Mouse (Mus musculus) natural killer cell, adult 2 months (primary cell): ENCODE results near the gene Erc2.

Experiments
- DNase-seq, 2 experiments: peaks; one replicate each; pipeline ENCODE4 v3.0.0; 2022; ENCODE audit warnings: low spot score in 2 of 2

Erc2 gene

DNA sequence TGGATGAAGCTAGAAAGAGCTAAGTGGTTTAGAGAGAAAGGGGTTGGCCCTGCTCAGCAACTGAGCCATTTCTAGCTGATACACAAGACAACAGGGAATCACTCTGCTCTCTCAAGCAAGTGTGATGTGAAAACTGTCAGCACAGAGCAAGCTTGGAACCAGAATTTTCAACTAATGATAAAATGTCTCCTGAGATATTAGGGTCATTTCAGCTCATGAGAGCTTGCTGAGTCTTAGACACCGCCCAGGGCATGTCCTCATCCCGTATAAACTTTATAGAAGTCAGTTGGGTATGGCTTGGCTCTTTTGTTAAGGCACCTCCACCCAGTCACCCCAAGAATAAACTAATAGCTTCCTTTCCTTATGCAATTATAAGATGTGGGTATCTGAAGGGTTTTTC lies 666.0 kb downstream of the Erc2 start:
- DNase-seq: no peak

DNA sequence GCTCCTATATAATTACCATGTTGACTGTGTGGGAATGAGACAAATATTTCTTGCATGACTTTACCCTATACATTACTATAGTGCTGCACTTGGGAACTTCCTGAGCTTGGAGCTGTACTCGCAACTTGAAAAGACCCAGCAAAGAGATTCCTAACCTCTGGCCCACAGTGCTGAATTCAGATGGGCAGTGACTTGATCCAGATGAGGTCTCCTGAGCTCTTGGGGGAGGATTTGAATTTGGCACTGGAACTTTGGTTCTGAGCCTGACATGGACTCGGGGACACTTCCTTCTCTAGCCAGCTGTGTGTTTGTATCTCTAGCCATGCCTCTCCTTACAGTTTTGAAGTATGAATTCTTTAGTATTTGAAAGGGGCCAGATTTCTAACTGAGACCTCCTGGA lies 666.7 kb downstream of the Erc2 start:
- DNase-seq: no peak

DNA sequence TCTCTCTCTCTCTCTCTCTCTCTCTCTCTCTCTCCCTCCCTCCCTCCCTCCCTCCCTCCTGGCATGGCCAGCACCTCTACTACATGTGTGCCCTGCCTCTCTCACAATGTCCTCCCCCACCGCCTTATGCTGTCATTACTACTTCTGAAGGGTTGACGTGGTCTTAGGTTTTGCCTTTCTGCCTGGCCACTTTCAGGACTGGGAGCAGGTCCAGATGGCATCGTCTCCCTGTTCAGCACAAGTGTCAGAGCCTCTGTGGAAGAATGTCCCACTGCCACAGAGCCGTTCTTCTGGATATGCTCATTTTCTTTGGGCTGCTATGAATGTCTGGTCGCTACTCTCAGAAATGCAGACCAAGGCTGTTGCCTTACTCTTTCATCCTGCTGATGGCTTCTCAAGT lies 671.7 kb downstream of the Erc2 start:
- DNase-seq: no peak

DNA sequence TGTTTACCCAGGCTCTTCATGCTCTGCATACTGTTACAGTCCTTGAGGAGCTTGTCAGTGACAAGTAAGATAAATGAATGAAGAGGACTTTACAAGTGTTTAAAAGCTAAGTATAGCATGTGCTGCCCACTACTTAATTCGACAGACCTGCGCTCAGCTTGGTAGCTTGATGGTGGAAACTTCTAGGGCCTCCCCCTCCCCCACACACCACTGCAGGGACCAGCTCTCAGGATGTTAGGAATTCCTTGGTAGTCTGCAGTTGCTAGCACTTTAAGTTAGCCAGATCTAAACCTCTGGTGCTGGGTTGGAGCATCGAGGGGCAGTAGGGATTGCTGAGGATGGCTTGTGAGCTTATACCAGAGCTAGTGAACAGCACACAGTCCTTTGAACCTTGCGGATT lies 672.9 kb downstream of the Erc2 start:
- no peak for DNase-seq

DNA sequence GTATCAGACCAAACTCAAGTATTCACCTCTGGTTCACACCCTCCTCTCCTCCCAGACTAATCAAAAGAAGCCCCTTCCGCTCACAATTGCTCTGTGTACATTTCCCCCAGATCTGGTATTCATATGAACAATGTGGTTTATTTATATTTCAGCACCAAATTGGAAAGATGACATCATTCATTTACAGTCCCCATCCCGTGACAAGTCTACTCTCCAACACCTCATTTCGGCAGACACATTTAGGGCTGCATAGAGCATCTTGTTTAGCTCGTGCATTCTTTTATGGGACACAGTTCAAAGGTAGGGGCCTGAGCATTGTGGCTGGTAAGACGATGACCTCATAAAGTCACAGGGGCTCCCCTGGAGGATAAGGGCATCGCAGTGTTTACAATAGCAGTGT lies 677.9 kb downstream of the Erc2 start:
- no peak for DNase-seq

DNA sequence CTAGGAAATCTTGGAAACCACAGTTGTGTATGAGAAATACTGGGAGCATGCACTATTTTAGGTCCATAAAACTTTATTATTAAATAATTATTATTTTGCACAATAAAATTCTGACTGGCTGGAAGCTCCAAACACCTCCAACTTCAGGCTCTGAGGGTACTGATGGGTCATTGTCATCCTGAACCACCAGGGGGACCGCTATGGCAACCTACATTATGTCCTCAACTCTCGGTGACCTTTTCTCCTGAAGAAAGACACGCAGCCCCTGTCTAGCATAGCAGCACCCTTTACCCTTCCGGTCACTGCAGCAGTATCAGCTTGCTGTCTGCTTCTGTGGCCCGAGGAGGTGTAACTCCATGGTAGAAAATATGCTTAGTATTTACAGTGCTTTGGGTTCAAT lies 679.0 kb downstream of the Erc2 start:
- DNase-seq: no peak

DNA sequence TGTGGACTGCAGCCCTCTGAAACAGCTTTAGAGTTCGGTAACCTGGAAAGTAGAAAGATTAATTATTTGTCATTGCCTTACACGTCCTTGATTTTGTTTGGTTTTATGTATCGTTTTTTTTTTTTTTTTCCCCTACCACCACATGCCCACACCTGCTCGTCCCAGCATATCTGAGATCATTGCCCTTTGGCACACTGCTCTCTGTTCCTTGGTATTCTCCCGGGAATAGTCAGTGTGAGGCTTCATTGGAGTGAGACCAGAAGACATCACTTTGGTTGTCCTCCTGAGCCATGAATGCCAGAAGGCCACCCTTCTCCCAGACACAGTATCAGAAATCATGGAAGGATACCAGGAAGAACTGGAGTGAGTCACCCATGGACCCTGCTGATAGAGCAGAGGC lies 681.9 kb downstream of the Erc2 start:
- no peak for DNase-seq

DNA sequence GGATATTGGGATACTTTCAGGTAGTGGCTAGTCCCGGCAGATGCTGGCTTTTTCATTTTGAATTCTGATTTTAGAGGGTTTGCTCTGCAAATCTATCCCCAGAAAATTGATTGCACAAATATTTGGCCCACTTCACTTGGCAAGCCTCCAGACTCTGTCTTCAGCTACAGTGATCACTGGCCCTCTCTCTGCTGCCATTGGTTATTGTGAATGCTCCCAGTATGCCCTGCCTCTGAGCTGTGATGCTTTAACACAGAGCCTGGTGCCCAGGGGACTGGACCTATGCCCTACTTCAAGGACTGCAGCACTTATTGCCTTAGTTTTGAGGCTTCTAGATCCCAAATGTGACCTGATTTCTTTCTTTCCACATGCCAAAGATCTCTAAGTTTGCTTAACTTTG lies 686.4 kb downstream of the Erc2 start:
- DNase-seq: no peak

DNA sequence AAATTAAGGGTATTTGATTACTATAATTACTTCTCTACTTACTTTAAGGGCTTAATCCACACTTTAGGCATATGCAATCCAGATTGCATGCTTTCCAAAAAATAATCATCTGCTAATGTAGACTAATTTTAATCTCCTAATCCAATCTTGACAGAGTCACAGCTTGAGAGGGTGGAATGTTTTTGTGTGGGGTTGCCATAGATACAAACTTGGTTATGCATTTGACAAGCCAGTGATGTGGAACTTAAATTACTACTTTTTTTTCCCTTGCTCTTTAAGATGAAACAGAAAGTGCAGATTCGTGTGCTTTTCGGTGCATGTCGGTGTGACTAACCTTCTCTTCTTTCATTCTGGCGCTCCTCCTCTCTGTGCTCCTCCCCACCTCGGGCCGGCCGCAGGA lies 694.6 kb downstream of the Erc2 start:
- DNase-seq: no peak

DNA sequence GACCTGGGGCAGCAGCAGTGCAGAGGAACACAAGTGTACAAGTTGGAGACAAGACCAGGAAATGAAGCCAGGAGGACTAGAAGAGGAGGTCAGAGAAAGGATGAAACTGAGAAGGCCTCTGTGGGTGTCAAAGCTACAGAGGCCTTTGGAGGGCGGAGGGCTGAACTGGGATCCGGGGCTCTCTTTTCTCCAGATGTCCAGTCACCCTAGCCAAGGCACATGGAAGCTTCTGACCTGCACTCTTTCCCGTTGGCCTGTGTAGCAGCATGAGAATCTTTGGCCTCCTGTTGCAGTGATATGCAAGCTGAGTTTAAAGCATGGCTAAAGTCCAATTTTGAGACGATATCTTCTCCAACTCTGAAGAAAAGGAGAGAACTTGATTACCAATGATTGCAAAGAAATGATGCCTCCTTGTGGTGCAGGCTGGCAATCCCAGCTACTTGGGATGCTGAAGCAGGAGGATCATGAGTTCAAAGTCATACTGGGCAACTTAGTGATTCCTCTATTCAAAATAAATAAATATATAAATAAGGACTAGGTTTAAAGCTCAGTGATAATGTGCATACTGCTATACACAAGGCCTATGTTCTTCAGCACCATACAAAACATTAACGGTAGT lies 699.8 kb downstream of the Erc2 start:
- no peak for DNase-seq

DNA sequence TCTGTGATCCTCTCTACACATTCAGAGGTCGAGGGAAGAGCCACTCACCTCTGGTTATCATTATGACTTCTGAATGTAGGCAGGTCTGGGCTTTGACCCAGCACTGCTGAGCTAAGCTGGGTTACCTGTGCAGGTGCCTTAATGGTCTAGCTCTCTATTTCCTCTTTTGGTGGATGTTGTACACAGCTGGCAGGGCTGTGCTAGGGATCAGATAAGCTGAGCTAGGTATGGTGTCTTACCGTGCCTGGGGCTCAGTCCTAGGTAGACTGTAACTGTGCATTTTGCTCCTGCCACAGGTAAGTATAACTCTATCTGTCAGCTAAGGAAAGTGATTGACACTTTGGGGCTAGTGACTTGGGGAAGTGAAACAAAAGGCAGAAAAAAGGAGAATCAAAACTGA lies 701.0 kb downstream of the Erc2 start:
- no peak for DNase-seq

DNA sequence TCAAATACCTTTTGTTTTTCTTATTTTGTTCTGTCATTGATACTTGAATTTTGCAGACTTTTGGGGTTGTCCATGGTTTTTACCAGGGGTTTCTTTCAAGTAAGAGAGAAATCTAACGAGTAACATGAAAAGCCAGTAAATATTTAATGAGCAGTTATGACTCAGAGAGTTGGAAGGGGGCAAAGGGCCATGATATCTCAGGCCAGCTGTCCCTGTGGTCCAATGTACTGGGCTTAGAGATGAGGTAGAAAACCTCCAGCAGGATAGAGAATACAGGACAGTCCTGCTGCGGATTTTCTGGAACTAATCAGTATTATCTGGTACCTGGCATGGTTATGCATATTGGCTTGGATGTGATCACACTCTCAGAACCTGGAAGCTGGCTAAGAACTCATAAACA lies 701.5 kb downstream of the Erc2 start:
- DNase-seq: no peak

DNA sequence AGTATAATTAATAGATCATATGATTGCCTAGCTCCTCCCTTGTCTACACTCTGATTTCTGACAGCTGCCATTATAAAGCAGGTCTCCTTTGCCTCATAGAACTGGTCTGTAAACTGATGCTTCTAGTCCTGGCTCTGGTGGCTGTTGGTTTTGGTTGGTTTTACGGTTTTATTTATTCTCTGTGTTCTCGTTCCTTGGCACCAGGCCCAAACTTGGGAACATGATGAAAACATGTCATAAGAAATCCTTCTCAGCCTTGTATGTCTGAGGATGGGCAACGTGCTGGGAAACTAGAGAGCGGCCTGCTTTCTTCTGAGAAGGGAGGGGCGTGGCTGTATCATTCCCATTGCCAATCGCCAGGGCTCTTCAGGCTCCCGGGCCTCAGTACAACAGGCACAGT lies 704.2 kb downstream of the Erc2 start:
- DNase-seq: no peak

DNA sequence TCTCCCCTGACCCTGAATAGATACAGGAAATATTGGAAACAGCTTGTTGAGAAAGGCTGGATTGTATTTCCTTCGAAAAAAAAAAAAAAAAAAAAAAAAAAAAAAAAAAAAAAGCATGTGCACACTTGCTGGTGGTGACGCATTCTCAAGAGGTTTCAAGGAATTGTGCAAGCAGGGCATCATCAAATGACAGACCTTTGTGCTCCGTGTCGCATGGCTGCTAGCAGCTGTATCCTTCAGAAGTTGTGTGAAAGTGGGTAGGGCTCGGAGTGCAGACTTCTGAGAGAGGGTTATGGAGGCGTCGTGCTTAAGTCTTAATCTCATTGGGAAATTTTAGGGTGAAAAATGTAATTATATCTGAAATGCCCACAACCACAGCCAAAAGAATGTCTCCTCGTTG lies 706.3 kb downstream of the Erc2 start:
- DNase-seq: no peak

DNA sequence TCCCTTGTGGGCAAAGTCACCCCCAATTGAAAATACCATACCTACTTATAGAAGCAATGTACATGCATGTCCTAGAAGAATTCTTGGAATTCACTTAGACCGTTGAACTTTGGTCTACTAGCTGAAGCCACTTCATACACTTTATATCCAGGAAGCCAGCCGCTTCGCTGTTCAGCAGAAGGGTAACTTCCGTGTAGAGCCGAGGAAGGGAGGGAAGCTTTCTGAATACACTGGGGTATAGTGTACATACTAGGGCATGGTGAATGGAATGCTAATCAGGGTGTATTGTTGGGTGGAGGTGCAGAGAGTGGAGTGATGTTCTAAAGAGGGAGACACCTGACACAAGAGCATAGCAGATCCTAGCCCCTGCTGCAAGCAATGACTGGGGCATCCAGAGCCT lies 708.9 kb downstream of the Erc2 start:
- no peak for DNase-seq

DNA sequence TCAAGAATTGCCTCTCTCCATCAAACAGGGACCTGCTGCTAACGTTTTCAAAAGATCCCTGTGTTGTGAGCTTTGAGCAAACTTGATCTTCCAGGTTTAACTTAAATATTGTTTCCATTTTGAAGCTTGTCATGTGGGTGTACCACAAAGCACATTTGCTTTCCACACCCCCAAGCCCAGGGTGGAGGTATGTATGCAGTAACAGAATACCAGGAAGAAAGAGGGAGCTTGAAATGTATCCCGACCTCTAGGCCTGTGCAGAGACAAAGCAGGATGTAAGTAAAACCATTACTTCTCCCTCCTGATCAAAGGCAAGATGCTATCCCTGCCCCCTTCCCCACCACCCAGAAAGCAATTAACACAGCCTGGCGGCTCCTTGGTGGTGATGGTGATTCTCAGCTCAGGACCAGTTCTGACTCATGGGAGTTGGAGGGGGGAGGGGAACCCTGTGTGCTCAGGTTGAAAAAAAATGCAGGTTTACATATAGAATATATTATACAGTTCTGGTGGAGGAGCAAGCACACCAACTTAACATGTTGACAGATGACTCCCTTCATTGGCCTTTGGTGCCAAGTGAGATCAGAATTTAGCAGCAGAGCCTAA lies 710.2 kb downstream of the Erc2 start:
- no peak for DNase-seq

DNA sequence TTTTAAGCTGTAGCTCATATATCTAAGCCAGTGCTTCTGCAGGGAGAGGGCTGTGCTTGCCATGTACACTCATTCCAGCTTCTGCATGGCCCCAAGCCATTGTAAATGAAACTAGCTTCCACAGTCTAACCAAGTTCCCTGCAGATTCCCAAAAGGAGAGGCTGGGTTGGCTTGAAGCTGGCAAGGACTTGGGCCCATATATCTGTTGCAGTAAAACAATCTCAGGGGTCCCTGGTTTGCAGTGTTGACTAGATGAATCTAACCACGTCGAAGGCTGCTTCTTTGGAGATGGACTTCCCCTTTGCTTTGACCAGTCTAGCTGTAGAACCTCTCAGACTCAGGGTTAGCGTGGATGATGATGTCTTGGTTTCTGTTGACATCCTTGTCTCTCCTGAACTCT lies 716.9 kb downstream of the Erc2 start:
- no peak for DNase-seq

DNA sequence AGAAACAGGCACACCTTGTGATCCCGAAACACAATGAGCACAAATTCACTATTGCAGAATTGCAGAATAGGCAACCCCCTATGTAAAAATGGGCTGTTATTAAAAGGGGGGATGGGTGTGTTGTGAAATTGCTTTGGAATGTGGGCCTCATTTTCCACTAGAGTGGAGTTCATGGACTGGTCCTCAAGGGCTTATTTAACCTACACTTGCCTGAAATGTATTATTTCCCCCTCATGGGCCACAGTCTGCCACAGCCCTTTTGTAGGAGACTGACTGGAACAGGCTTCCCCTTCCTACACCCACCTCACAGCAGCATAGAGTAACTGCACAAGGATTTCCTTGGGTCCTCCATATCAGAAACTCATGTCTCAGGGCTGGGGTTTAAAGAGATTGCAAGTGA lies 726.9 kb downstream of the Erc2 start:
- DNase-seq: no peak

DNA sequence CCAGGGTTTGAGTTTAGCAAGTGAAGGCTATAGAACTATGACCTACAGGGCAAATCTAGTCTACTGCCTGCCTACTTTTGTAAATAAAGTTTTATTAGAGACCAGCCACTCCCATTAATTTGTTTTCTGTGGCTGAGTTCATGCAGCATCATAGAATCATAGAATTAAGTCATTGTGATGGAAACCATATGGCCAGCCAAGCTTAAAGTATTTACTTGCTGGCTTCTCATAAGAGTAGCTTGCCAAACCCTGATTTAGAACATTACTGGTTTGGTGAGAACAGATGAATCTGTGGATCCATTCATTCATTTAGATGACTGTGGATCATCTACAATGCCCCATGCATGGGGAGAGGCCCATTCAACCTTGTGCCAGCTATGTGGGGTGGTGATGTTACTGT lies 733.8 kb downstream of the Erc2 start:
- no peak for DNase-seq

DNA sequence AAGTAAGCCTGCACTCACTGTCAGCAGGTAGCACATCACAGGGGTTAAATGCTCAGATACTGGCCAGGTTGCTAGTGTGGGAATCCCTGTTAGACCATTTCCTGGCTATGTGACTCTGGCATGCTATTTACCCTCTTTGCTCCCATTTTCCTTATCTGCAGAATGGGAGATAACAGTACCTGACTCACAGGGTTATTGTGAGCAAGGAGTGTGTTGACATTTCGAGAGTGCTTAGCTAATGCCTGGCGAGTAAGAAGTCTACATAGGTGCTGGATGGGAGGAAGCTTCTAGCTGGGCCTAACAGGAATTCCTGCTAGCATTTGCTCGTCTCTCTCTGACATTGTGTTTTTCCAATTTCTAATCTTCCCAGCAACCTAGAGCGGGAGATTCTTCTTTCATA lies 737.3 kb downstream of the Erc2 start:
- DNase-seq: no peak

DNA sequence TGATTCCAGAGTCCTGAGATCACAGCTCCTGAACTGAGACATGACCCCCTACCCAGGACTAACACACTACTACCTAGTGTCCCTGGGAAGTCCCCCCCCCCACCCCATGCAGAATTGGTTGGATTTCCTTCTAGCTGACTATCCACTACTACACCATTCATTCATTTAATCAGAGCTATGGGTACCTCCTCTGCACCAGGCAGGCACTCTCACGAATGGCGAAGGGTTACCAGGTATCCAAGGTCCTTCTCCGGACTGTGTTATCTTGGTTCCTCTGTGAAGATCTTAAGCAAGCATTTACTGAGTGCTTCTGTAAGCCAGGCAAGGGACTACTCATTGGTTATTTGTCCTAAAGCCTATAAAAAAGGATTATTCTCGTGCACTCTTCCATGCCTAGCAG lies 737.8 kb downstream of the Erc2 start:
- DNase-seq: no peak

DNA sequence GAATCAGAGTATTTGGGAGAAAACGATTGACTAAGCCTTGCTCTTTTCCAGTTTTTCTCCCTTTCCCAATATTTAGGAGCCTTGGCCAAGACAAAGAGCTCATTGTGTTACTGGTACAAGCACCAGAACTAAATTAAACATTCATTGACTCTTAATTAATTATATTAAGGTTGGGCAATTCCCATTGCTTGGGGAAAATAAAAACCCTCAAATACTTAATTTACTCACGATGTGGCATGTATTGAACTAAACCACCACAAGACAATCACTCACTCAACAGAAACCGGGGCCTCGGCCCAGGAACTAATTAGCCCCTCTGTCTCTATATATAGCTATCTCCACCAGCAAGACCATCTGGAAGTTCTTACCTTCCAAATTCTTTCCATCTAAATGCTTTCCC lies 740.1 kb downstream of the Erc2 start:
- DNase-seq: no peak

DNA sequence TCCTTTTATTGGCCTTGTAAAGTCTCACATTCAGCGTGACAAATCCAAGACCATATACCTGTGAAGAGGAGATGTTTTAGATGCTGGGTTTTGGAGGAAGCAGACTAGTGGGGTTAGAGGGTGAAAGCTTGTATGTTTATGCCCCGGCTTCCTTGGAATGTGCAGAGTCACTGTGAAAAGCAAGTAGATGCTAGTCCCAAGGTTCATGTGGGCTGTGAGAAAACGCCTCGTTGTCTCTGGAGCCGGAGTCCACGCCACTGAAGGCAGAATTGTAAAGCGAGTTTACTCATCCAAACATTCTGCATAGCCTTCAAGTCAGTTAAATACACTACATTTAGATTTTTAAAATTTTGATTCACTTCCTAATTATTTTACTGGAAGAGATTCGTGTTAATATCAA lies 748.5 kb downstream of the Erc2 start:
- no peak for DNase-seq

DNA sequence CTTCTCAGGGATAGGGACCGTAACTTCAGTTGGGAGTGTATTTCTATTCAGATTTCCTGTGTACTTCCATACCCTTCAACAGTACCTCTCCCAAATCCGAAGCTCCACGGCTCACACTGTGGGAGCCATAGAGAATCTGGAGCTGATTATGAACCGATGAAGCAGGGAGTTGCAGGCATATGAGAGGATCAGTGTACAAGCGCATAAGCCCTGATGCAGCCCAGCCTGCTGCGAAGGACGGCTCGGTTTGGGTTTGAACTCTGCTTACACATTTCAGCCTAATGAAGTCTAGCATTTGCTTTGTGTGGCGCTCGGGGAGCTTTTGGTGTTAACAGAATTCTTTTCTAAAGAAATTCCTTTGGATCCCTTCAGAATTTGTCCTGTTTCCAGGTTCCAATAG lies 749.4 kb downstream of the Erc2 start:
- DNase-seq: no peak
